Mouse (Mus musculus) ES-E14 (cell line): ENCODE measurements around the gene Lrfn1.
A peak's percentile ranks its signal among the peaks of the same experiment; 100 is the strongest.

Source experiments
- CHD2 ChIP-seq: IDR thresholded peaks from 2 replicates; pipeline ENCODE4 v1.6.1; 2014; ENCODE audit warnings: mild to moderate bottlenecking, low read depth, low read length, inconsistent platforms
- ZC3H11A ChIP-seq: IDR thresholded peaks from 2 replicates; pipeline ENCODE4 v1.6.1; 2012; ENCODE audit warnings: low read depth, mild to moderate bottlenecking, inconsistent platforms, low read length, borderline replicate concordance

- TF ChIP-seq CHD2 (peak; percentile 84), ZC3H11A (no peak)
Observed at GRCm38 (mm10) chr7:28464416-28465212, 12.8 kb downstream of the Lrfn1 start.
